Mouse (Mus musculus): ENCODE data around the gene Hist2h3b.
"Not testable (repeated sequence)": the region's sequence is repeated elsewhere in the genome, so short reads cannot be mapped to it uniquely, and the experiment has no call there.

Hist2h3b gene

GRCm38 (mm10) chr3:96267541-96267940, 913 bp upstream of the Hist2h3b start:
- Histone ChIP-seq H3K4me3 (replicated peaks; ENCODE audit: low read length) (peak overlapping the region; percentile 79), H3K4me1 (replicated peaks; ENCODE audit: low read depth, low read length) (peaks cover 33% of the 10 kb centered on the region), H3K36me3 (ENCODE audit: insufficient read depth, low read length) (no peaks in the 10 kb centered on the region), H3K9me3 (ENCODE audit: low read length) (no peaks in the 10 kb centered on the region), H3K27me3 (ENCODE audit: insufficient read depth, low read length) (no peaks in the 10 kb centered on the region)
- no peak for TF ChIP-seq CTCF (conservative IDR thresholded peaks at IDR 0.05; ENCODE audit: low read length)
- TF ChIP-seq NANOG (IDR thresholded peaks at IDR 0.05; ENCODE audit: borderline replicate concordance, low read length), result no peak
- TF ChIP-seq POU5F1 (IDR thresholded peaks at IDR 0.05; ENCODE audit: borderline replicate concordance, low read length), result no peak

- H3K4me1 ChIP-seq (replicated peaks; ENCODE audit: low read depth, low read length), result peaks cover 34% of the 10 kb centered on the region
- peak overlapping the region; percentile 79 for H3K4me3 ChIP-seq (replicated peaks; ENCODE audit: low read length)
- H3K27me3 ChIP-seq (ENCODE audit: insufficient read depth, low read length); H3K36me3 ChIP-seq (ENCODE audit: insufficient read depth, low read length); H3K9me3 ChIP-seq (ENCODE audit: low read length): not testable (repeated sequence)
These were observed 423 bp downstream of the Hist2h3b start for GRCm38 (mm10) chr3:96268776-96269378.

DNA sequence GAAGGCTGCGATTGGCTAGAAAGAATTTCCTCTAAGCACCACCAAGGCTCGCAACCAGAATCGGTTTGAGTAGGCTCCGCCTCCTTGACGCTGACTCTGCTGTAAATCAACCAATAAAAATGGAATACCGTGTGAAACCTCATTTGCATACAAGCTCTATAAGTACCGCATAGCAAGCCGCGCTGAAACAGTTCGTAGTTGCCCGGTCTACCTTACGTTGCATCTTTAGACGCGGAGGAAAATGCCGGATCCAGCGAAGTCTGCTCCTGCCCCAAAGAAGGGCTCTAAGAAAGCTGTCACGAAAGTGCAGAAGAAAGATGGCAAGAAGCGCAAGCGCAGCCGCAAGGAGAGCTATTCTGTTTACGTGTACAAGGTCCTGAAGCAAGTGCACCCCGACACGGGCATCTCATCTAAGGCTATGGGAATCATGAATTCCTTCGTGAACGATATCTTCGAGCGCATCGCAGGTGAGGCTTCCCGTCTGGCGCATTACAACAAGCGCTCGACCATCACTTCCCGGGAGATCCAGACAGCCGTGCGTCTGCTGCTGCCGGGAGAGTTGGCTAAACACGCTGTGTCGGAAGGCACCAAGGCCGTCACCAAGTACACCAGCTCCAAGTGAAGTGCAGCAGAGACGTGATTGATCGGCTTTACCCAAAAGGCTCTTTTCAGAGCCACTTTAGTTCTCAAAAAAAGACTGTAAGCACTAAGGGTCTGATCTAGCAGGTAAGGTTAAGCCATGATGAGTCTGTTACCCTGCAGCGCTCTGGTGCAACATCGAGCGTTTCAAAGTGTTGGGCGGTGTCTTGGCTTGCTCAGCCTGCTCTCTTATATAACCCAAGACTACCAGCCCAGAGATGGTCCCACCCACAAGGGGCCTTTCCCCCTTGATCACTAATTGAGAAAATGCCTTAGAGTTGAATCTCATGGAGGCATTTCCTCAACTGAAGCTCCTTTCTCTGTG, 1.3 kb downstream of the Hist2h3b start, which contains the start of gene Hist2h2bb:
Gene Hist2h2bb (plus strand): TSS at position 242 of the 964 bp plus-strand sequence.
- Histone ChIP-seq H3K4me1 (replicated peaks; ENCODE audit: low read depth, low read length) (peaks cover 34% of the 10 kb centered on the region), H3K4me3 (replicated peaks; ENCODE audit: low read length) (peak within 1 kb of the TSS; percentile 85), H3K36me3 (ENCODE audit: insufficient read depth, low read length) (no peaks in the 10 kb centered on the region), H3K27me3 (ENCODE audit: insufficient read depth, low read length) (no peaks in the 10 kb centered on the region), H3K9me3 (ENCODE audit: low read length) (no peaks in the 10 kb centered on the region)
- TF ChIP-seq CTCF (conservative IDR thresholded peaks at IDR 0.05; ENCODE audit: low read length), result no peak
- no peak for TF ChIP-seq NANOG (IDR thresholded peaks at IDR 0.05; ENCODE audit: borderline replicate concordance, low read length)
- TF ChIP-seq POU5F1 (IDR thresholded peaks at IDR 0.05; ENCODE audit: borderline replicate concordance, low read length), result 0 out of 2 replicates have a peak, but pooled peaks have one; percentile 57

- Histone ChIP-seq H3K4me1 (replicated peaks; ENCODE audit: low read depth, low read length) (peaks cover 34% of the 10 kb centered on the region), H3K9me3 (ENCODE audit: low read length) (no peaks in the 10 kb centered on the region), H3K36me3 (ENCODE audit: insufficient read depth, low read length) (no peaks in the 10 kb centered on the region), H3K27me3 (ENCODE audit: insufficient read depth, low read length) (no peaks in the 10 kb centered on the region), H3K4me3 (replicated peaks; ENCODE audit: low read length) (peak overlapping the region; percentile 78)
- no peak for TF ChIP-seq NANOG (IDR thresholded peaks at IDR 0.05; ENCODE audit: borderline replicate concordance, low read length)
- TF ChIP-seq POU5F1 (IDR thresholded peaks at IDR 0.05; ENCODE audit: borderline replicate concordance, low read length), result no peak
- no peak for TF ChIP-seq CTCF (conservative IDR thresholded peaks at IDR 0.05; ENCODE audit: low read length)
These were observed 5.4 kb downstream of the Hist2h3b start for GRCm38 (mm10) chr3:96273591-96274465.

- no peaks in the 10 kb centered on the region for H3K9me3 ChIP-seq (ENCODE audit: low read length)
- no peaks in the 10 kb centered on the region for H3K36me3 ChIP-seq (ENCODE audit: insufficient read depth, low read length)
- H3K4me3 ChIP-seq (replicated peaks; ENCODE audit: low read length), result peak overlapping the region; percentile 82
- H3K27me3 ChIP-seq (ENCODE audit: insufficient read depth, low read length), result no peaks in the 10 kb centered on the region
- TF ChIP-seq POU5F1 (IDR thresholded peaks at IDR 0.05; ENCODE audit: borderline replicate concordance, low read length), result no peak
- TF ChIP-seq CTCF (conservative IDR thresholded peaks at IDR 0.05; ENCODE audit: low read length), result peak; percentile 30; the same call in 1 of the 2 replicates
- peaks cover 52% of the 10 kb centered on the region for H3K4me1 ChIP-seq (replicated peaks; ENCODE audit: low read depth, low read length)
These were observed 9.0 kb downstream of the Hist2h3b start for GRCm38 (mm10) chr3:96277428-96277799.

- Histone ChIP-seq H3K36me3 (ENCODE audit: insufficient read depth, low read length) (no peaks in the 10 kb centered on the region), H3K4me3 (replicated peaks; ENCODE audit: low read length) (peak overlapping the region; percentile 82), H3K9me3 (ENCODE audit: low read length) (no peaks in the 10 kb centered on the region), H3K4me1 (replicated peaks; ENCODE audit: low read depth, low read length) (peaks cover 52% of the 10 kb centered on the region), H3K27me3 (ENCODE audit: insufficient read depth, low read length) (no peaks in the 10 kb centered on the region)
- TF ChIP-seq NANOG (IDR thresholded peaks at IDR 0.05; ENCODE audit: borderline replicate concordance, low read length) (no peak), CTCF (conservative IDR thresholded peaks at IDR 0.05; ENCODE audit: low read length) (peak; percentile 70)
These were observed 9.6 kb downstream of the Hist2h3b start for GRCm38 (mm10) chr3:96277800-96278624.

DNA sequence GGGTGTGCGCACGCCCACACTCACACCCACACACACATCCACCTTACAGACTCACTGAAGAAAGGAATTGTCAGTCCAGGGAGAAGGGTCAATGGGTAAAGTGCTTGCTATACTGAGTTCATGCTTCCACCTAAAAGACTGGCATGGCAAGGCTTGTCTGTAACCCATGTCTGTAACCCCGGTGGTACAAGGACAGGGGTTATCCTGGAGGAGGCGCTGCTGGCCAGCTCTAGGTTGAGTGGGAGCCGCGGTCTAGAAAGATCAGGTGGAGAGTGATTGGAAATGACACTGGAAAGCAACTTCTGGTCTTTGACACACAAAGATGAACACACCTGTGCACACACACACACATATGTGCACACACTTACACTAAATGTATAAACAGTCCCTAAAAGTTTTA, 12.2 kb downstream of the Hist2h3b start:
- H3K36me3 ChIP-seq (ENCODE audit: insufficient read depth, low read length), result no peaks in the 10 kb centered on the region
- H3K4me3 ChIP-seq (replicated peaks; ENCODE audit: low read length), result no peak overlapping the region
- peaks cover 3% of the 10 kb centered on the region; the same call in 1 of the 2 replicates for H3K27me3 ChIP-seq (ENCODE audit: insufficient read depth, low read length)
- H3K4me1 ChIP-seq (replicated peaks; ENCODE audit: low read depth, low read length), result peaks cover 48% of the 10 kb centered on the region
- 0 out of 2 replicates have a peak, but pooled peaks have one; percentile 15 for TF ChIP-seq CTCF (conservative IDR thresholded peaks at IDR 0.05; ENCODE audit: low read length)
- TF ChIP-seq NANOG (IDR thresholded peaks at IDR 0.05; ENCODE audit: borderline replicate concordance, low read length), result no peak
- no peak for TF ChIP-seq POU5F1 (IDR thresholded peaks at IDR 0.05; ENCODE audit: borderline replicate concordance, low read length)
- H3K9me3 ChIP-seq (ENCODE audit: low read length), result no peaks in the 10 kb centered on the region
